Mouse (Mus musculus) heart, embryonic 10.5 days (tissue): Measurements from ENCODE around the gene Ccnjl. TPM values are rescaled to one million over a fixed set of nuclear protein-coding genes. Genes with fewer than 3 reads are reported as not detected.

Source experiments
- DNase-seq: peaks from one replicate; pipeline ENCODE4 v3.0.0-alpha.2; 2017; ENCODE audit warnings: low spot score
- H3K27ac ChIP-seq: fragments of 300-500 bp; sonication (generic); 2 replicates; pipeline ENCODE4 v1.5.1; 2016; ENCODE audit warnings: mild to moderate bottlenecking
- H3K27me3 ChIP-seq: fragments of 300-500 bp; sonication (generic); 2 replicates; pipeline ENCODE4 v1.6.1; 2016; ENCODE audit warnings: mild to moderate bottlenecking; ENCODE audit not compliant: poor library complexity, insufficient read depth, severe bottlenecking
- H3K36me3 ChIP-seq: fragments of 300-500 bp; sonication (generic); 2 replicates; pipeline ENCODE4 v1.6.1; 2016; ENCODE audit warnings: mild to moderate bottlenecking, moderate library complexity
- H3K4me1 ChIP-seq: fragments of 300-500 bp; sonication (generic); 2 replicates; pipeline ENCODE4 v1.6.1; 2016; ENCODE audit warnings: mild to moderate bottlenecking
- H3K4me3 ChIP-seq: fragments of 300-500 bp; sonication (generic); 2 replicates; pipeline ENCODE4 v1.5.1; 2016; ENCODE audit warnings: mild to moderate bottlenecking, moderate library complexity
- H3K9me3 ChIP-seq: fragments of 300-500 bp; sonication (generic); 2 replicates; pipeline ENCODE4 v1.6.1; 2016; ENCODE audit warnings: mild to moderate bottlenecking, moderate library complexity
- WGBS: fragments of 180-500 bp; shearing (Covaris S2); methylation state at CpG from one replicate; pipeline ENCODE4 v1.1.7; 2016; 5-methylcytosine and 5-hydroxymethylcytosine counted together
- polyA plus RNA-seq: library from polyadenylated mRNA; unstranded; fragments of >200 nt; fragmentation: Nextera tagmentation; extraction: Ambion mirVana; gene quantifications from 2 replicates; pipeline ENCODE4 v1.2.1, GENCODE M21; 2016

Ccnjl gene
- polyA plus RNA-seq, 1 experiment from 2014 or later, result 33.2 TPM

- H3K36me3 ChIP-seq, result no peaks in the 10 kb centered on the region
- no peak for DNase-seq
- WGBS, result 90% methylated on average over 1 of the region's 1 CpGs
- no peaks in the 10 kb centered on the region for H3K27me3 ChIP-seq
- no peak overlapping the region for H3K4me3 ChIP-seq
- H3K4me1 ChIP-seq, result peaks cover 37% of the 10 kb centered on the region
- H3K9me3 ChIP-seq, result no peaks in the 10 kb centered on the region
- no peak overlapping the region for H3K27ac ChIP-seq
These were observed 95.8 kb downstream of the Ccnjl start for GRCm38 (mm10) chr11:43624341-43624740.

- peak overlapping the region; percentile 41 for H3K4me3 ChIP-seq
- no peaks in the 10 kb centered on the region for H3K27me3 ChIP-seq
- 0 out of 2 replicates have a peak, but pooled peaks cover 3% of the 10 kb centered on the region for H3K36me3 ChIP-seq
- peak overlapping the region; percentile 74 for H3K27ac ChIP-seq
- no peaks in the 10 kb centered on the region for H3K9me3 ChIP-seq
- WGBS, result 6% methylated on average over 12 of the region's 12 CpGs
- H3K4me1 ChIP-seq, result peaks cover 28% of the 10 kb centered on the region
- DNase-seq, result no peak
These were observed 97.8 kb downstream of the Ccnjl start for GRCm38 (mm10) chr11:43626300-43626926.

GRCm38 (mm10) chr11:43626927-43627645 is 98.5 kb downstream of the Ccnjl start:
- 24% methylated on average over 18 of the region's 18 CpGs for WGBS
- Histone ChIP-seq H3K4me3 (peak overlapping the region; percentile 41), H3K36me3 (0 out of 2 replicates have a peak, but pooled peaks cover 3% of the 10 kb centered on the region), H3K27me3 (no peaks in the 10 kb centered on the region), H3K27ac (peak overlapping the region; percentile 74), H3K4me1 (peaks cover 29% of the 10 kb centered on the region), H3K9me3 (no peaks in the 10 kb centered on the region)
- DNase-seq, result no peak

GRCm38 (mm10) chr11:43631645-43632044 is 103.1 kb downstream of the Ccnjl start:
- peaks cover 41% of the 10 kb centered on the region for H3K4me1 ChIP-seq
- H3K27me3 ChIP-seq, result no peaks in the 10 kb centered on the region
- WGBS, result 82% methylated on average over 9 of the region's 9 CpGs
- no peak overlapping the region for H3K27ac ChIP-seq
- no peaks in the 10 kb centered on the region for H3K9me3 ChIP-seq
- no peak for DNase-seq
- no peak overlapping the region for H3K4me3 ChIP-seq
- 0 out of 2 replicates have a peak, but pooled peaks cover 3% of the 10 kb centered on the region for H3K36me3 ChIP-seq

DNA sequence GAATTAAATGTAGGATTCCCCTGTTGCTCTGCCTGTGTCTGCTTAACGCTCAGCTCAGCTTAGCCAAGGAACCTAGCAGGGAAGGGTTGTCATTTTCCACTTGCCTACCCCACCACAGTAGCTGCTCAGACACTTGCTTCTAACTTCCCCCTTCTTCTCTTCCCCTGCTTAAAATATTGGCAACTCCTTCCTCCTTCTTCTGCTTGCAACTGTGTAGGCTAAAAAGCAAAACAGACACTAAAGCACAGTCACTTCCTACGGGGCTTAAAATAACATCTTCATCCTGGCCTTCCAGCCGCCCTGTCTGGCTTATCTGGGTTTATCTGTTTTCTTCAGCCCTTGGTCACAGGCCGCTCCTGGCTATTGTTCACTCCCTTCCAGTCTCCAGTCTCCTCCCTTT is 104.0 kb downstream of the Ccnjl start:
- H3K27ac ChIP-seq, result peak overlapping the region; percentile 87
- peaks cover 32% of the 10 kb centered on the region for H3K4me1 ChIP-seq
- WGBS, result 10% methylated on average over 4 of the region's 4 CpGs
- no peaks in the 10 kb centered on the region for H3K27me3 ChIP-seq
- H3K9me3 ChIP-seq, result no peaks in the 10 kb centered on the region
- DNase-seq, result no peak
- H3K36me3 ChIP-seq, result 0 out of 2 replicates have a peak, but pooled peaks cover 3% of the 10 kb centered on the region
- H3K4me3 ChIP-seq, result no peak overlapping the region

DNA sequence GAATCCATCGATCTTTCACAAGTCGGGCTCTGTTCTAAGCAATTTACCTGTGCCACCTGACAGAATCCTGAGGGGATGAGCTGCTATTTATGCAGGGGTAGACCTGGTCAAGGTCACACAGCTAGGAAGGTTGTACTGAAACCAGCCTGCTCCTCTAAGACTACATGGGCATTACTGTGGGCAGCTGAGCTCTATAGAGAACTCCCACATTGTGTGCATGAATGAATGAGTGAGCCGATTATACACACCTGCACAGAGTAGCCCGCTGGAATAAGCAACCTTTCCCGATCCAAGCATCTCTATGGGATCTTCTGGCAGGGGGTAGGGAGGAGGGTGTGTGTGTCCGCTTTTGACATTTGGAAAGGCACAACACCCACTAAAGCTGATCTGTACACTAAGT is 104.6 kb downstream of the Ccnjl start:
- H3K27me3 ChIP-seq, result no peaks in the 10 kb centered on the region
- DNase-seq, result no peak
- H3K4me1 ChIP-seq, result peaks cover 26% of the 10 kb centered on the region
- H3K36me3 ChIP-seq, result 0 out of 2 replicates have a peak, but pooled peaks cover 3% of the 10 kb centered on the region
- WGBS, result 61% methylated on average over 6 of the region's 6 CpGs
- no peaks in the 10 kb centered on the region for H3K9me3 ChIP-seq
- H3K4me3 ChIP-seq, result peak overlapping the region; percentile 28; the same call in 1 of the 2 replicates
- peak overlapping the region; percentile 87 for H3K27ac ChIP-seq

GRCm38 (mm10) chr11:43633658-43634401 is 105.2 kb downstream of the Ccnjl start:
- peak overlapping the region; percentile 28 for H3K4me3 ChIP-seq
- 10% methylated on average over 19 of the region's 19 CpGs for WGBS
- H3K9me3 ChIP-seq, result no peaks in the 10 kb centered on the region
- H3K27ac ChIP-seq, result peak overlapping the region; percentile 87
- H3K36me3 ChIP-seq, result 0 out of 2 replicates have a peak, but pooled peaks cover 3% of the 10 kb centered on the region
- H3K27me3 ChIP-seq, result no peaks in the 10 kb centered on the region
- peaks cover 24% of the 10 kb centered on the region for H3K4me1 ChIP-seq
- DNase-seq, result peak; percentile 88

Other genes with a start within 250 kb of the Ccnjl start
- gene Pttg1, start 102.5 kb upstream of the Ccnjl start, polyA plus RNA-seq, result 101 and 118 TPM in 2 replicates
- gene Slu7, start 95.0 kb upstream of the Ccnjl start, polyA plus RNA-seq, result 36.6 and 44.1 TPM in 2 replicates
- gene C1qtnf2, start 54.5 kb upstream of the Ccnjl start, polyA plus RNA-seq, result 1.4 and 1.9 TPM in 2 replicates
- gene 4933415A04Rik, start 58.3 kb downstream of the Ccnjl start, polyA plus RNA-seq, result 7.1 and 7.4 TPM in 2 replicates
- not detected in 2 replicates for gene Fabp6, start 72.8 kb downstream of the Ccnjl start, polyA plus RNA-seq
- gene Pwwp2a, start 153.2 kb downstream of the Ccnjl start, polyA plus RNA-seq, result 19.6 and 26.8 TPM in 2 replicates
- gene Ttc1, start 219.2 kb downstream of the Ccnjl start, polyA plus RNA-seq, result 58.6 and 68.2 TPM in 2 replicates